Mouse (Mus musculus) right cerebral cortex, postnatal 36 days (tissue): ENCODE measurements around the gene Pdik1l.
"Not testable (repeated sequence)": the region's sequence is repeated elsewhere in the genome, so short reads cannot be mapped to it uniquely, and the experiment has no call there.

Experiments
- DNase-seq, 2 experiments: peaks; one replicate each; pipeline ENCODE4 v3.0.0; 2022; ENCODE audit warnings: low spot score in 2 of 2, mixed read lengths in 1 of 2

The Pdik1l gene

DNA sequence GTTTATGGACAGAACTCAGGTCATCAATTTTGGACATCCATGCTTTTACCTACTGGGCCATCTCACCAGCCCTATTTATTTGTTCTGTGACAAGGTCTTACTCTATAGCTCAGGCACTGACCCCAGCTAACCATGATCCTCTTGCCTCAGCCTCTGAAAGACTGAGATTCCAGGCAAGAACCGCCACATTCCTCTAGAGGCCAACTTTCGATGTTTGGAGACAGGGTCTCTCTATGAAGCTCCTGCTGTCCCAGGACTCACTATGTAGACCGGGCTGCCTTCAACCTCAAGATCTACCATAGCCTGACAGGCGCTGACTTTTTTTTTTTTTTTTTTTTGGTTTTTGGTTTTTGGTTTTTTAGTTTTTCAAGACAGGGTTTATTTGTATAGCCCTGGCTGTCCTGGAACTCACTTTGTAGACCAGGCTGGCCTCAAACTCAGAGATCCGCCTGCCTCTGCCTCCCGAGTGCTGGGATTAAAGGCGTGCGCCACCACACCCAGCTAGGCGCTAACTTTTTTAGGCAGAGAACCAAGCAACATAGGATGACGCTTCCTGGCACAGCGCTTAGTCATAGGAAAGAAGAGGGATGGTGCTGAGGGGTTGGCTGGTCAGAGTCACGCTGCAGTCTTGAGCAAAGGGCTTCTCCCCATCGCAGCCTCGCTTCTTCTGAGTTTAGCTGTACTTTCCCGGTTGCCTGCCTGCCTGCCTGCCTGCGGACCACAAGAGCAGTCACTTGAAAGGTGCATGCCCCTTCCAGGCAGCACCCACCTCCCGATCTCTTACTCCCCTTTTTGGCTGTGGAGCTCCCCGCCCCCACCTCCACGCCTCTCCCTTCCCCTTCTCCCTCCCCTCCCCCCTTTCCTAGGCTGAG is 11.2 kb upstream of the Pdik1l start:
- no peak for DNase-seq

DNA sequence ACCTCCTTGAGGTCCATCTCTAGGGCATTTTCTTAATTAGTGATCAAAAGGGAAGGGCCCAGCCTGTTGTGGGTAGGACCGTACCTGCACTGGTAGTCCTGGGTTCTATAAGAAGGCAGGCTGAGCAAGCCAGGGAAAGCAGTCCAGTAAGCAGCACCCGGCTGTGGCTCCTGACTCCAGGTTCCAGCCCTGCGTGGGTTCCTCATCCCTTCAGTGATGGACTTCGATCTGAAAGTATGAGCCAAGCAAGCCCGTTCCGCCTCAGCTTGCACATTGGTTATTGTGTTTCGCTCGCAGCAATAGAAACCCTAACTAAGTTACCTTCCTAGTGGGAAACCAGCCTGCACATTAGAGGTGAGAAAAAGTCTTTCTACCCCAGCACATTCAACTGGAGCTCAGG is 9.7 kb upstream of the Pdik1l start:
- no peak for DNase-seq

DNA sequence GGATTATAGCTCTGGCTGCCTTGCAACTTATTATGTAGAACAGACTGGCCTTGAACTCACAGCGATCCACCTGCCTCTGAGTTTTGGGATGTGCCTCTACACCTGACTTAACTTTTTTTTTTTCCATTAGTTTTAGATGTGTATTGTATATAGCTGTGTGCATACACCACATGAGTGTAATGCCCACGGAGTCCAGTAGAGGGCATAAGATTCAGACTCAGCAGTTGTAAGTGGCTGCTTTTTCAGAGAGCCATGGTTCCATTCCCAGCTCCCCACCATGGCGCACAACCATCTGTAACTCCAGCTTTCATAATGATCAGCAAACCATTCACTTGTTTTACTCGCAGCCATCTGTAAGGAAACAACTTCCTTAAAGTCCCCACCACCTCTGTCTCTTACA is 8.8 kb upstream of the Pdik1l start:
- no peak for DNase-seq

DNA sequence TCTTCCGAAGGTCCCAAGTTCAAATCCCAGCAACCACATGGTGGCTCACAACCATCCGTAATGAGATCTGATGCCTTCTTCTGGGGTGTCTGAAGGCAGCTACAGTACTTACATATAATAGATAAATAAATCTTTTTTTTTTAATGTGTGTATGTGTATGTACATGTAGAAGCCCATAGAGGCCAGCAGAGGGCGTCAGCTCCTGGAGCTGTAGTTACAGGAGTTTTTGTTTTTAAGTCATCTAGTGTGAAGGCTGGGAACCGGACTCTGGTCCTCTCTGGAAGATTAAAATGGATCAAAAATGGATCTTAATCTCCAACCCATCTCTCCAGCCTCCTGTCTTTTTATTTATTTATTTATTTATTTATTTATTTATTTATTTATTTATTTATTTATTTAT is 8.4 kb upstream of the Pdik1l start:
- DNase-seq, result not testable (repeated sequence)

DNA sequence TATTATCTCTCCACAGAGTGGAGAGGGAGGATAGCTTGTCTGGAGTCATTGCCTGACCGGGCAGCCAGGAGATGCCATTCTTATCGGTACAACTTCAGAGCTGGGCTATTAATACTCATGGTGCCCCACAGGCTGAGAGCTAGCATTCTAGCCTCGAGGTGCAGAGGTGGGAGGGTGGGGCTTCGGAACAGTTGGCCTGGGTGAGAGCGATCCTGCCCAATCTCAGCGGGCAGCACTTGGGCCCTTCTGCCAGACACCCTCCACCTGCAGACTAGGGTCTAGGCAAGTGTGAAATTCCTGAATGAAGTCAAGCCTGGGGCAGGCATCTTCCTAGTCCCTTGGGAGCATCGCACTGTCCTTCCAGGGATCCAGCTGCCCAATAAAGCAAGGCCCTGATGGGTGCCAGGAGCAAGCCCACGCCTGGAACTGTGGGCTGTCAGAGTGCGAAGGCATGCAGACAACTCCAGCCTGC is 6.0 kb upstream of the Pdik1l start:
- no peak for DNase-seq

DNA sequence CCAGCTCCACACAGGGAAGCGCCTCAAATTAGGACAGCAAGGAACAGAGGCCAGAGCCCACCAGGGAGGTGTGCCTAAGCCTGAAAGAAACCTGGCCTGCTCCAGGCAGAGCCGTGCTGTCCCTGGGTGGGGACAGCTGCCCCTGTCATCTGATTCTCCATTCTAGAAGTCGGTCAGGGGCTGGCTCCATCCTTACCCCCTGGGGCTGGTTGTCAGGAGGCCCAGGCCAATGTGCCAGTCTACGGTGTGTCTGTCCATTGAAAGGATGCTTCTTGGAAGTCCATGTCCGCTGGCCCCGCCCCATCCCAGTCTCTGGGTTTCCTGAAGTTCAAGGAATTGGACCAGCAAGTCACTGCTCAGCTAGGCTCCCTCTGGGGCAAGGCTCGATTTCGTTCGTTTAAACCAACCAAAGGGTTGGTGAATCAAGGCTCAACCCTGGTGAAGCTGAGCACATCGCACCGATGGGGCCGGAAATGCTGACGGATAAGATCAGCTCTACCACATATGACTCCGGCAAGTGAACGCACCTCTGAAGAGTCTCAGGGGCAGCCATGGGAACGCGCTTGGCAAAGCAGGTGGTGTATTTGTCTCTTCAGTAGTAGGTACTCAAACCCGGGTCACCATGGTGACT is 5.5 kb upstream of the Pdik1l start:
- no peak for DNase-seq

DNA sequence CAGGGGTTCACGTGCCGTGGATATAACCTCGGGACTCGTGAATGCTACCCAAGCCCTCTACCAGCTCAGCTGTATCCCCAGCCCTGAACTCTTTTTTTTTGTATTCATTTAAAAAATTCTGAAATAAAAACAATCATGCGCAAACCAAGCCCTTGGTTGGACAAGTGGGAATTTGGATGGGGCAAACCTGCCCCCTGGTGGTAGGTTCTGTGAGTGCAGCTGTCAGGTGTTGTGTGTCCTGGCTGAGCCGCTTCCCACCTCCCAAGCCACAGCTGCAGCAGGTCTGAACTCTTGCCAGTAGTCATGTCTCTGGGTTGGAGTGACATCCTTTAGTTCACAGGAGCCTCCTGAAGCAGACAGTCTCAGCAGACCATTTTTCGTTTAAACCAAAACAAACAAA is 4.4 kb upstream of the Pdik1l start:
- peak in 1 of 2 experiments; percentile 39 for DNase-seq

DNA sequence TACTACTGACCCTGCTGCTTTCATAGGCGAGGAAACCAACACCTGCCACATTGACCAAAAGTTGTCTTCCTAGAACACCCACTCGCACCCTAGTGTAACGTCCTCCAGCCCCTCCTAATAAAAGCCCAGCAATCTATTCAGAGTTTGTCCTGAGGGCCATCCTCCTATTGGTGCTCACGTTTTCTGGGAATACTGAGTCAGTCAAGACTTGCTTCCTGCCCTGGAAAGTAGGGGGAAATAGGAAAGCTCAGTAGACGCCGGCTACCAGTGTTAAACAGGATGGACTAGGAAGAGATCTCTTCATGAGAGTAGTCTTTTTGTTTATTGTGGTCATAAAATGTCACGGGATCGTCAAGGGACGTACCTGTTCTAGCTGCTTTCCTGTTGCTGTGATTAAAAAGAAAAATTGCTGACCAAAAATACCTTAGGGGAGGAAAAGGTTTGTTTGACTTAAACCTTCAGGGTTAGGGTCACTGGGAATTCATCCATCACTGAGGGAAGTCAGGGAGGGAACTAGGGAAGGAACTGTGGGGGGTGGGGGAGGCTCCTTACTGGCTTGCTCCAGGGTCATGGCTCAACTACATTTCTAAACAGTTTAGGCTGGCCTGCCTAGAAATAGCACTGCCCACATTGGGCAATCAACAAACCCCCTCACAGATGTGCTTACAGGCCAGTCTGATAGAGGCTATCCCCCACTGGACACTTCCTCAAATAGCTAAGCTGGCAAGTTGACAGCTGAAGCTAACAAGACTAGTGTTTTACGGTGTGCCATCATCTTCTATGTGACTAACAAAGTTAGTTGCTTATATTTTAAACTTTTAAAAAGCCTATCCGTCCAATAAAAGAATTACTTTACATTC is 932 bp upstream of the Pdik1l start:
- DNase-seq, result no peak

DNA sequence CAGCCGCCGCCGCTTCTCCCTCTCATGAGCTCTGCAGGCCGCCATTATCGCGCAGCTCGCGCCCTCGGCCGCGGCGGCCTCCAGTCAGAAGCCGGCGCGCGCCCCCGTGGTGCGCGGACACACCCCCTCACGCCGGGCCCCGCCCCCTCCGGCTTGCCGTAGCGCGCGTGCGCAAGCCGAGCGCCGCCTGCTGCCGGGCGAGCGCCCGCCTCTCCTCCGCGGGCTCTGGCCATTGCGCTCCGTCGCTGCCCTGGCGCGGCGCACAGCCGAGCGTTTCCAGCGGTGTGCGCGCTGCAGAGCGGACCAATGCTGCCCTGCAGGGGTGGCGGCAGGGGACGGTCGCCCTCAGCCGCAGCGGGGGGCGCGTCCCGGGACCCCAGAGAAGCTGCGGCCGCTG is 529 bp downstream of the Pdik1l start:
- peak; percentile 90 for DNase-seq

DNA sequence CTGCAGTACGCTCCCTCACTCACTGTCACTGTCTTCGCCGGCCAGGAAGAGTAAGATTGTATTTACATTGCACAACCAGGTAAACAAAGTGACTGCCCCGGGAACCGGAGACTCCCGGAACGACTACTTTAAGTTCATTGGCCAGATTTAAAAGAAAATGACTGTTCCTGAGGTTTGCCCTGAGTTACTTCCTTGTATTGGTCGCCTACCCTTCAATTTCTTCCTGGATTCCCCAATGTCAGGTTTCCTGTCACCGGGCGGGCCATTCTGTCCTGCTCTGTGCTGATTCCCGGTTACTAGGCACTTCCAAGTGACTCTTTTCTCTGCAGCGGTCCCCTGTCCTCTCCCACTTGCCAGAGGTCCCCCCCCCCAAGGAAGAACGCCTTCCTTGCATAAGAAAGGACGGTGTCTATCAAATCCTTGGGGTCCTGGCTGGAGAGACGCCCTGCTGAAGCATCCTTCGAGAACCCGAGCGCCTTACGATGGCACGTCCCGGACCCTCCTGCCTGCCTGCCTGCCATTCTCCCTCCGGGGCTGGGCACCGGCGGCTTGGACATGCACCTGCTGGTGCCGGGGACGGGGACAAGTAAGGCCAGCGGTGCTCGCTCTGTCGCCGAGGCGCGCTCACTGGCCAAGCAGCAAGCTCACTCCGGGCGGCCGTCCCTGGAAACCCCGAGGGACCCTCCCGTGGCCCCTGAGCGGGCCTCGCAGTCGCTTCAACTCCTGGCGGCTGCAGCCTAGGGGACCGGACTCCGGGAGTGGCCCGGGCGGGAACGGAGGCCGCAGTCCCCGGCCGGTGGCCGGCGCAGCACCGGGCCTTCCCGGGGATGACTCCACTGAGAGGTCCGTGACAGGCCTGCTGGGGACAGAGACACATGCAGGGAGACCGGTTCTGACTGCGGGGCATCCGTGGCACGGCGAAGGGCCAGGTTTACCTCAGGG is 1.2 kb downstream of the Pdik1l start:
- DNase-seq, result no peak

DNA sequence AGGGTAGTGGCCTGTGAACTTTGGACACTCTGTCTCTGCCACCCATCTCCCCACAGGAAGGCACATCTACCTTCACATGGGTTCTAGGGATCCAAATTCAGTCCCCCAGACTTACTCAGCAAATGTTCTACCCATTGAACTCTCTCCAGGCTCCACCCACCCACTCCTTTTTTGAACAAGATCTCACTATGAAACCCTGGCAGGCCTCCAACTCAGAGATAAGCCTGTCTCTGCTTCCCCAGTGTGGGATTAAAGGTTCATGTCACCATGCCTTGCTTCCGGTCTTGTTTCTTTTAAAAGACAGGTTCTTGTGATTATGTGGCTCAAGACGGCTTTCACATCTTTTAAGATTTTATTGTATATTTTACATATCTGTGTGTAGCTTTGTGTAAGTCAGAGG is 2.8 kb downstream of the Pdik1l start:
- no peak for DNase-seq

DNA sequence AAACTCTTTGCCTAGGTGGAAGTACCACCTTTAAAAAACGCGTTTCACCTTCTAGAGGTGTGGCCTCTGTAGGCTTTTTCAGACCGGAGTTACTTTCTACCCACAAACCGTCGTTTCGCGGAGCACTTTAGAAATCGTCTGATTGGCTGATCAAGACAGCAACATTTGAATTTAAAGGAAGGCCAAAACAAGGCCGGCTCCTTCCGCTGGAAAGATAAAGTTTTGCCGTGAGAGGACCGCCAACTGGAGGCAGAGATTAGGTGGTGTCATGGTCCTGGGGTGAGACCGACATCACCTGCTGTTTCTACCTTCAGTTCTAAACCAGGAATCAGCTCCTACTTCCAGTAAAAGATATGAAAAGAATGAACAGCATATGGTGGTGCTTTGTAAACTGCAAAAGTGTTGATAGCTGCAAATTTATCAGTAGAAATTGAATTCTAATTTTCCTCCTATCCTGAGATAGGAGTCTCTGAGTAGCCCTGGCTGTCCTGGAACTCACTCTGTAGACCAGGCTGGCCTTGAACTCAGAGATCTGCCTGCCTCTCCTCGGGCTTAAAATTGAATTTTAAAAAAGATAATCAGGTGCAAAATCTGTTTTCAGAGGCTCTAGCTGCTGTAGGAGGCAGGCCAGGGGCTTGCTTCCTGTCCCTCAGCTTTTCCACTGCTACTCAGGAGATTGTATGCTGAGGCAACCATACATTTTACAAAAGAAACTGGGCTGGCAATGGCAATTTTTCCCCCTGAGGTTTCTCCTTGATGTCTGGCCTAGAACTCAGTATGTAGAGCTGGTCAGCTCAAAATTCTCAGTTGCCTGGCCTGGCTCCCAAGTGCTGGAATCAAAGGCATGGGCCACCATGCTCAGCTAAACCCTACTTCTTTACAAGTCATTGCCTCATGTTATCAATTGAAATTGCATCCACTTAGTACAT is 14.0 kb downstream of the Pdik1l start:
- no peak for DNase-seq

DNA sequence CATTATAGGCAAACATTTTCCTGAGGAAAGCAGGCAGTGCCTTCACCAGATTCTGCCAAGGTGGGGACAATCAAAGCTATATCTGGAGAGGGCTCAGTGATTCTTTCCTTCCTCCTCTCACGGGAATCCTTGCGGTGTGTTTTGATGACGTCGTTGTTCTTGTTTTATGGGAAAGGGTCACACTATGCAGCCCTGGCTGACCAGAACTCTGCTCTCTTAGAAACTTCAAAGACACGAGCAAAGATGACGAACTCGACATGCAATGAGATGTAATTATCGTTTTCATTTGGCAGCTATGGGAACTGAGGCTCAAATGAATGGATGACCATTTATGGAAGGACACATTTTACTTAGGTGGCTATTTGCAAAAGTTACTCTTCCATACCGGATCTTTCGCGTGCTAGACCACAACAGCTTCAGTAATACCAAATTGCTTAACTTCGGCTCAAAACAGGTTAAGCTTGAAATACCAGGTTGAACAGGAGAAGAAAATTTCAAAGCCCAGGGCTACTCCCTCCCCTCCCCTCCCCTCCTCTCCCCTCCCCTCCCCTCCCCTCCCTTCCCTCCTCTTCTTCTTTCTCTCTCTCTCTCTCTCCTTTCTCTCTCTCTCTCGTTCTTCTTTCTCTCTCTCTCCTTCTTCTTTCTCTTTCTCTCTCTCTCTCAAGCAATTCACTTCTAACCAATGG is 14.8 kb downstream of the Pdik1l start:
- DNase-seq, result no peak

DNA sequence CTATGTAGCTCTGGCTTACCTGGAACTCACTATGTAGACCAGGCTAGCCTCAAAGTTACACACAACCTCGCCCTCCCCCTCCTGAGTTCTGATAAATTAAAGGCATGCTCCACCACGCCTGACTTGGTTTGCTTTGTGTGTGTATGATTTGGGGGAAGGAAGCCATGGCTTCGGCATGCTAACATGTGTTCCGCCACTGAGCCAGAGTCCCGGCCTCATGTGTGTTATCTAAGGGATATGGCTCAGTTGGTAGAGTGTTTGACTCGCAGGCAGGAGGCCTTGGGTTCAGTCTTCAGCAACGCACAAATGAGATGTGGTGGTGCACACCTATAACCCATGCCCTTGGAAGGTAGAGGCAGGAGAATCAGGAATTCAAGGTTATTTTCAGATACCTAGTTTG is 15.7 kb downstream of the Pdik1l start:
- DNase-seq, result no peak

DNA sequence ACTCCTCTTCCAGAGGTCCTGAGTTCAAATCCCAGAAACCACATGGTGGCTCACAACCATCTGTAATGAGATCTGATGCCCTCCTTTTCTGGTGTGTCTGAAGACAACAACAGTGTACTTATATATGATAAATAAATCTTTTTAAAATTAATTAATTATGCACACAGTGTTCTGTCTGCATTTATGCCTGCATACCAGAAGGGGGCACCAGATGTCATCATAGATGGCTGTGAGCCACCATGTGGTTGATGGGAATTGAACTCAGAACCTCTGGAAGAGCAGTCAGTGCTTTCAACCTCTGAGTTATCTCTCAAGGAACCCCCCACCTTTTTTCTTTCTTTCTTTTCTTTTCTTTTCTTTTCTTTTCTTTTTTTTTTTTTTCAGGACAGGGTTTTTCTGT is 18.1 kb downstream of the Pdik1l start:
- not testable (repeated sequence) for DNase-seq

DNA sequence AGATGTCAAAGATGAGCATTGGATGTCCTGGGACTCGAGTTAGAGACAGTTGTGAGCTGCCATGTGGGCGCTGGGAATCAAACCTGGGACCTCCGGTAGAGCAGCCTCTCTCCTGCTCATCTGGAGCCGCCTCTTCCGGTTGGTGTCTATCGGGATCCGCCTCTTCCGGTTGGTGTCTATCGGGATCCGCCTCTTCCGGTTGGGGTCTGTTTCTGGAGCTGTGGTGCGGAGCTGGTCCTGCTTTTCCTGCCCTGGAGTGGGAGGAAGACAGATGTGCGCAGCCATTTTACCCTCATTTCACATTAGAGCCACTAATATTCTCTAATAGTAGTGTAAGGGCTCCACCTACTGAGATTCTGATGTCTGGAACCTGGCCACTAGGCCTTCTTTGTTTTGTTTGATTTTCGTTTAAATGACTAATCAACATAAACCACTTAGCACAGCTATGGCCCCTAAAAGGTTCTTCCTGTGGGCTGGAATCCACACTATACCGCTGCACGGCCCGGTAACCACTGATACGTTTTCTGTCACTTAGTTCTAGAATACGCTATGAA is 19.5 kb downstream of the Pdik1l start:
- DNase-seq, result no peak

DNA sequence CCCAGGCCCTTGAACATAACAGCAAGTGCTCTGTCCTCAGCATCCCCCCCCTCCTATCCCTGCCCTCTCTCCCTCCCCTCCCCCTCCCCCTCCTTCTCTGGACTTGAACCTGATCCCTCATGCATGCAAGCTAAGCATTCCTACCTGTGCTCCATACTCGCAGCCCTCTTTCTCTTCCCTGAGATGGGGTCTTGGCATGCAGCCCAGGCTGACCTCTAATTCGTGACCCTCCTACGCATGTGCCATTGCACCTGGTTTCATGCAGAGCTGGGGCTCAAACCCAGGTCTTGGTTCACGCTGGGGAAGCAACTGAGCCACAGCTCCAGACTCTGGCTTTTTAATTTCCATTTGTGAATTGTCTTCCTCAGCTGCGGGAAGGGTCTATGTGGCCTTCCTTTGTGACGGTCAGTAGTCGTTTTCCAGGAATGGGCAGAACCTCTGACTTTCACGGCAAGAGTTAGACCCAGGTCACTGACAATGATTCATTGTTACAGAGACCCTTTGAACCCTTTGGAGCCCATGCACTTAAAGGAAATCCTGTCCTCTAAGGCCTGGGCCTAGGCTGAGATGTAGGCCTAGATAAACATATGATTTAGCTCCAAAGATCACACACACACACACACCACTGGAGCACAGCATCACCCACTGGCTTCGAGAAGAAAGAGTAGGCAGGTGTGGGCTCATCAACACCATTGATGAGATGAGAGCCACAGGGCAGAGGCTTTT is 21.7 kb downstream of the Pdik1l start:
- no peak for DNase-seq

DNA sequence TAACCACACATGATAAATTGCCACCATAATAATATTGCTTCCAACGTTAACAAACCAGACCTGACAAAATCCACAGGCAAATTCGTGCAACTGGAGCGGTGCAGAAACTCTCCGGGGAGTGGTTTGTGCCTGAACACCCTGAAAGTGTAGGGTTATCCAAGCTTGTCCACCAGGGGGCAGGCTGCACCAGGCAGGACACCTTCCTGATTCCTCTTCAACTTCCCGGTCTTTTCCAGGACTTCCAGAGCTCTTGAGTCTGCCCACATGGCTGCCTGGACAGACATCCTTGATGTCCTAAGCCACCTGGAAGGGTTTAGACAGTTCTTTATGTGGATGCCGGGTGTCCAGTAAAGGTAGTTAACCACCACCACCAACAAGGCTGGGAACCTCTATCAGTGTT is 24.5 kb downstream of the Pdik1l start:
- DNase-seq, result no peak

DNA sequence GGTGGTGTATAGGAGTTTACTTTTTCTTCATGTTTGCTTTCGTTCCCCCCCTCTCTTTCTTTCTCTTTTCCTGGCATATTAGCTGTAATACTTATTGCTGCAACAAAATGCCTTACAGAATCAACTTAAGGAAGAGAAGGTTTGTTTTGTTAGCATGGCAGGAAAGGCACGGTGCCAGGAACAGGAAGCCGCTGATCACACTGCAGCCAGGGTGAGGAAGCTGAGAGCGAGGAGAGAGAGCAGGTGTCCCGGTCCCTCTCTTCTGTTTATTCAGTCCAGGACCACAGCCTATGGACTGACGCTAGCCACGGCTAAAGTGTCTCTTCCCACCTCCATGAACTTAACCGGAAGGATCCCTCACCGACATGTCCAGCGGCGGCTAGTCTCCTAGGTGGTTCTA is 29.3 kb downstream of the Pdik1l start:
- no peak for DNase-seq
